Mouse (Mus musculus): ENCODE measurements around the gene Runx3. TPM values are rescaled to one million over a fixed set of nuclear protein-coding genes. Genes with fewer than 3 reads are reported as not detected.

Gene Runx3
- 1.3 TPM for polyA plus RNA-seq (2014; fragmentation: Illumina TruSeq; extraction: RNeasy Lipid Tissue Mini Kit (QIAGEN cat#74804); ENCODE audit: low read depth, low replicate concordance)

DNA sequence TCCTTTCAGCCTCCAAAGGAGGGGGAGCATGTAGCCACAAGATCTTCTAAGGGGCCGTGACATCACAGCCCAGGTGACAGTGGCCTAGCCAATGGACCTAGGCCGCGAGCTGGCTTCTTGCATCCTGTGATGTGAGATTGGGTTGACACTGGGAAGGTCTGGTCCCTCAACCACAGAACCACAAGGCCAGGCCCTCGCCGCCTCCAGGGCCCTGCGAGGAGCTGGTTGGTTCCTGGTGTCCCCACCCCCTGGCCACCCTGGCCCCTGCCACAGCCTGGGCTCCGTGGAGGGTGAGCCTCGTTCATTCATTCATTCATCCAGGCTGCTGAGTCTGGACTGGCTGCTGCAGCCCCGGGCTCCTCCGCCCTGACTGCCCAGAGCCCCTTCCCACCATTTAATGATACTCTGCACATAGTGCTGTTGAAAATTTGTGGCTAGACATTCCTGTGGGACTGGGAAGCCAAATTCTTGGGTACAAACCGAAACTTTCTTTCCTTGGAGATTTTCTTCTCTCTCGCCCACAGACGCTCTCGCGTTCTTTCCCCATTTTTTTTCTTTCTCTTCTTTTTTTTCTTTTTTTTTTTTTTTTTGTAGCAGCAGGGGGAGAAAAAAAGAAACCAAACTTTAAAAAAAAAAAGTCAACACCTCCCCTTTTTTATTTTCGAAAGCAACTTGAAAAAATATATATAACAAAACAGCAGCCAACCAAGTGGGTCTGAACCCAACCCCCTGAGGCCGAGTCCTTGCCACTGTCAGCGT, at the start of gene Runx3:
Gene Runx3, plus strand, starts transcription at position 311 of the 759 bp plus-strand sequence.

Other genes starting within 250 kb of the Runx3 start
- 125 TPM for gene Tmem50a, start 205.6 kb upstream of the Runx3 start, polyA plus RNA-seq (2014; fragmentation: Illumina TruSeq; extraction: RNeasy Lipid Tissue Mini Kit (QIAGEN cat#74804); ENCODE audit: low read depth, low replicate concordance)
- 458 TPM for gene Rsrp1, start 197.1 kb upstream of the Runx3 start, polyA plus RNA-seq (2014; fragmentation: Illumina TruSeq; extraction: RNeasy Lipid Tissue Mini Kit (QIAGEN cat#74804); ENCODE audit: low read depth, low replicate concordance)
- 78.0 TPM for gene Syf2, start 189.8 kb upstream of the Runx3 start, polyA plus RNA-seq (2014; fragmentation: Illumina TruSeq; extraction: RNeasy Lipid Tissue Mini Kit (QIAGEN cat#74804); ENCODE audit: low read depth, low replicate concordance)
- 113 TPM for gene Clic4, start 152.2 kb downstream of the Runx3 start, polyA plus RNA-seq (2014; fragmentation: Illumina TruSeq; extraction: RNeasy Lipid Tissue Mini Kit (QIAGEN cat#74804); ENCODE audit: low read depth, low replicate concordance)
- gene Srrm1, start 232.7 kb downstream of the Runx3 start, polyA plus RNA-seq (2014; fragmentation: Illumina TruSeq; extraction: RNeasy Lipid Tissue Mini Kit (QIAGEN cat#74804); ENCODE audit: low read depth, low replicate concordance): 174 TPM

All from adipose tissue, adult 10 weeks (tissue).